Mouse (Mus musculus) stomach, embryonic 16.5 days (tissue): ENCODE results near the gene Mapk8ip3. TPM values are rescaled to one million over a fixed set of nuclear protein-coding genes. Genes with fewer than 3 reads are reported as not detected.

Experiments used
- ATAC-seq: fragments of 200-750 bp; cut with Nextera tagmentation; 2 replicates; pipeline ENCODE4 v1.8.0; 2017; ENCODE audit warnings: moderate number of reproducible peaks, moderate TSS enrichment; ENCODE audit not compliant: insufficient read depth, low FRiP score
- H3K27ac ChIP-seq: fragments of 300-500 bp; sonication (generic); 2 replicates; pipeline ENCODE4 v1.5.1; 2014; ENCODE audit warnings: low read length
- H3K27me3 ChIP-seq: fragments of 300-500 bp; sonication (generic); 2 replicates; pipeline ENCODE4 v1.6.1; 2014; ENCODE audit warnings: low read length, control low read depth, mixed read lengths; ENCODE audit not compliant: control insufficient read depth, insufficient read depth
- H3K36me3 ChIP-seq: fragments of 300-500 bp; sonication (generic); 2 replicates; pipeline ENCODE4 v1.6.1; 2014; ENCODE audit warnings: low read length; ENCODE audit not compliant: control insufficient read depth, insufficient read depth
- H3K4me1 ChIP-seq: fragments of 300-500 bp; sonication (generic); 2 replicates; pipeline ENCODE4 v1.6.1; 2014; ENCODE audit warnings: low read length, control low read depth, mixed read lengths; ENCODE audit not compliant: control insufficient read depth, insufficient read depth
- H3K4me2 ChIP-seq: fragments of 300-500 bp; sonication (generic); 2 replicates; pipeline ENCODE4 v1.6.1; 2014; ENCODE audit warnings: low read depth, low read length, mixed read lengths
- H3K4me3 ChIP-seq: fragments of 300-500 bp; sonication (generic); replicated peaks from 2 replicates; pipeline ENCODE4 v1.5.1; 2014; ENCODE audit warnings: mild to moderate bottlenecking, low read length
- H3K9ac ChIP-seq: fragments of 300-500 bp; sonication (generic); 2 replicates; pipeline ENCODE4 v1.6.1; 2014; ENCODE audit warnings: low read length
- H3K9me3 ChIP-seq: fragments of 300-500 bp; sonication (generic); replicated peaks from 2 replicates; pipeline ENCODE4 v1.6.1; 2016; ENCODE audit warnings: low read length, control low read depth; ENCODE audit not compliant: control insufficient read depth
- WGBS: fragments of 180-500 bp; shearing (Covaris S2); extraction: QIAGEN DNeasy Blood & Tissue Kit; methylation state at CpG from one replicate; pipeline ENCODE4 v1.1.7; 2014; 5-methylcytosine and 5-hydroxymethylcytosine counted together
- polyA plus RNA-seq: library from polyadenylated mRNA; unstranded; fragments of >200 nt; fragmentation: Nextera tagmentation; extraction: Ambion mirVana; gene quantifications from 2 replicates; pipeline ENCODE4 v1.2.1, GENCODE M21; 2015

The Mapk8ip3 gene
- polyA plus RNA-seq, 1 experiment from 2014 or later = 33.4 TPM

DNA sequence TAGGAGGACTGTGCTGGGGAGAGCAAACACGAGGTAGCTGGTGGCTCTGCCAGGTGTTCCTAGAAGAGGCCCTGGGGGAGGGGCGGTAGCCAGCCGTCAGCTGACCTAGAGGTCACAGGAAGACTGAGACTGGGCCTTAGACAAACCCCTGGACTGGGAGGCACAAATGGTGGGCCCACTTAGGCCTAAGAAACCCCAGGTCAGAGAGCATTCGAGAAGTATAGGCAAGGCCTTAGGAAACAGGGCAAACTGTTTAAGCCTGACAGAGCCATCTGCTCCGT, 58.7 kb downstream of the Mapk8ip3 start:
- peak overlapping the region; percentile 44 for H3K4me2 ChIP-seq
- H3K9ac ChIP-seq = peak overlapping the region; percentile 66
- no peaks in the 10 kb centered on the region for H3K36me3 ChIP-seq
- peak overlapping the region; percentile 16 for H3K4me3 ChIP-seq
- no peaks in the 10 kb centered on the region for H3K9me3 ChIP-seq
- ATAC-seq = peak; percentile 73
- peaks cover 6% of the 10 kb centered on the region; the same call in 1 of the 2 replicates for H3K4me1 ChIP-seq
- H3K27ac ChIP-seq = peak overlapping the region; percentile 46
- H3K27me3 ChIP-seq = no peaks in the 10 kb centered on the region
- 16% methylated on average over 5 of the region's 5 CpGs for WGBS

DNA sequence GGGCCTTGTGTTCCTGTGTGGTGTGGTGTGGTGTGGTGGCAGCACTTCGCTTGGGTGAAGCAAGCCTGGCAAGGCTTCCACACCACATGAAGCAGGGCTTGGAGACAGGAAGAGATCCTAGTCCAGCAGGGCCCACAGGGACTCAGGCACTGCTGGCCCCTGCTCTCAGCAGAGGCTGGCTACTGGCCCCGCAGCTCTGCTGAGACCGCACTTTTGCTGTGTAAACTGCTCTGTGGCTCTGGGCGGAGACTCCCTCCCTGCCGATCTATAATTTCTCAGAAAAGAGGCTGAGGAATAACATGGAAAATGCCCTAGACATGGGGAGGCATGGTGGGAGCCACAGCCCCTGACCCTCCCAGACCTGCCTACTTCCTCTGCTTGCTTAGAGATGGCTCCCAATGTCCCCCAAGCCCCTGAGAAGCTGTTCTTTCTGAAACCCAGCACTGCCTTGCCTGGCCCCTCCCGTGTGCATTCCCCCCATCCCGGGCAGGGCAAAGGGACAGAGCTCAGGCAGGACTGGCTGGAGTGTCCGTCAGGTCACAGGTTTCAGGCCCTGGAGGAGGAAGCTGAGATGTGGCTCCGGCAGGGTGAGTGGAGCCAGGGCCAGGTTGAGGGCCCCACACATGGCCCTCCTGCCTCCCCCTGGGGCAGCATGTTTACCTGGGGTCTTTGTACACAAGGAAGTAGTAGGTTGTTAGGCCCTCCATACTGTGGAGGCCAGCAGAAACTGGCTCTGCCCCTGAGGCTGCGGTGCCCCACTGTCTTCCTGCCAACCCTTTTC, 59.3 kb downstream of the Mapk8ip3 start:
- Histone ChIP-seq H3K4me2 (peak overlapping the region; percentile 44), H3K9ac (peak overlapping the region; percentile 66)

GRCm38 (mm10) chr17:24874989-24875388, 61.8 kb downstream of the Mapk8ip3 start:
- WGBS = 78% methylated on average over 8 of the region's 8 CpGs
- Histone ChIP-seq H3K27me3 (no peaks in the 10 kb centered on the region), H3K9ac (no peak overlapping the region), H3K36me3 (no peaks in the 10 kb centered on the region), H3K27ac (no peak overlapping the region), H3K9me3 (no peaks in the 10 kb centered on the region), H3K4me2 (no peak overlapping the region), H3K4me1 (peaks cover 6% of the 10 kb centered on the region; the same call in 1 of the 2 replicates), H3K4me3 (no peak overlapping the region)
- ATAC-seq = no peak

More for the DNA sequence above, 59.3 kb downstream of the Mapk8ip3 start:
- peak; percentile 38 for ATAC-seq
- H3K9me3 ChIP-seq = no peaks in the 10 kb centered on the region
- H3K4me3 ChIP-seq = peak overlapping the region; percentile 16; the same call in 1 of the 2 replicates
- H3K27ac ChIP-seq = peak overlapping the region; percentile 46; the same call in 1 of the 2 replicates
- no peaks in the 10 kb centered on the region for H3K36me3 ChIP-seq
- 33% methylated on average over 10 of the region's 10 CpGs for WGBS
- no peaks in the 10 kb centered on the region for H3K27me3 ChIP-seq
- H3K4me1 ChIP-seq = peaks cover 6% of the 10 kb centered on the region; the same call in 1 of the 2 replicates

- WGBS = 56% methylated on average over 1 of the region's 1 CpGs
- no peaks in the 10 kb centered on the region for H3K27me3 ChIP-seq
- H3K36me3 ChIP-seq = no peaks in the 10 kb centered on the region
- H3K4me1 ChIP-seq = peaks cover 6% of the 10 kb centered on the region; the same call in 1 of the 2 replicates
- H3K27ac ChIP-seq = no peak overlapping the region
- H3K9me3 ChIP-seq = no peaks in the 10 kb centered on the region
- H3K4me3 ChIP-seq = no peak overlapping the region
- ATAC-seq = no peak
- no peak overlapping the region for H3K9ac ChIP-seq
- H3K4me2 ChIP-seq = no peak overlapping the region
These were observed 62.4 kb downstream of the Mapk8ip3 start for GRCm38 (mm10) chr17:24874405-24874745.

- Histone ChIP-seq H3K27me3 (no peaks in the 10 kb centered on the region), H3K36me3 (no peaks in the 10 kb centered on the region), H3K9ac (no peak overlapping the region), H3K4me1 (peaks cover 6% of the 10 kb centered on the region; the same call in 1 of the 2 replicates), H3K4me2 (no peak overlapping the region), H3K9me3 (no peaks in the 10 kb centered on the region), H3K4me3 (no peak overlapping the region), H3K27ac (no peak overlapping the region)
- WGBS = 46% methylated on average over 4 of the region's 4 CpGs
- no peak for ATAC-seq
These were observed 62.9 kb downstream of the Mapk8ip3 start for GRCm38 (mm10) chr17:24873695-24874404.

- Histone ChIP-seq H3K9me3 (no peaks in the 10 kb centered on the region), H3K27me3 (no peaks in the 10 kb centered on the region), H3K9ac (no peak overlapping the region), H3K27ac (no peak overlapping the region), H3K36me3 (no peaks in the 10 kb centered on the region), H3K4me1 (no peaks in the 10 kb centered on the region), H3K4me3 (no peak overlapping the region), H3K4me2 (no peak overlapping the region)
- ATAC-seq = no peak
- WGBS = 90% methylated on average over 10 of the region's 10 CpGs
These were observed 68.9 kb downstream of the Mapk8ip3 start for GRCm38 (mm10) chr17:24867914-24868313.

GRCm38 (mm10) chr17:24865776-24866175, 71.0 kb downstream of the Mapk8ip3 start, which contains the start of gene Igfals:
Gene Igfals, plus strand, starts transcription at chr17:24865997.
- WGBS = 87% methylated on average over 8 of the region's 8 CpGs

DNA sequence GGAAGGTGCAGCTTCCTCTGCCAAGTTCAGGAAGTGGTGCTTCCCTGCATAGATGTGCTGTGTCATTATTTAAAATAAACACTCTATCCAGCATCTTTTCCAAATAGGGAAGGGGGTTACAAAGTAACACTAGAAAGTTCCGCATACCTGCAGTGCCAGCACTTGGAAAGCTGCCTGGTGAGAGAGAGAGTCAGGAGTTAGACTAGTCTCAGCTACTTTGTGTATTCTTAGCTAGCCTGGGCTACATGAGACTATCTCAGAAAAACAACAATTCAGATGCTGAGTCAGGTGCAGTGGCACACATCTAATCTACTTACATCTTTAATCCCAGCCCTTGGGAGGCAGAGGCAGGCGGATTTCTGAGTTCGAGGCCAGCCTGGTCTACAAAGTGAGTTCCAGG, 75.0 kb downstream of the Mapk8ip3 start:
- ATAC-seq = no peak
- Histone ChIP-seq H3K36me3 (peaks cover 7% of the 10 kb centered on the region; the same call in 1 of the 2 replicates), H3K4me3 (no peak overlapping the region), H3K9ac (no peak overlapping the region), H3K27ac (no peak overlapping the region), H3K4me2 (no peak overlapping the region), H3K9me3 (no peaks in the 10 kb centered on the region), H3K4me1 (no peaks in the 10 kb centered on the region), H3K27me3 (no peaks in the 10 kb centered on the region)
- WGBS = 94% methylated on average over 3 of the region's 3 CpGs

More at GRCm38 (mm10) chr17:24865776-24866175, 71.0 kb downstream of the Mapk8ip3 start, which contains the start of gene Igfals:
- Histone ChIP-seq H3K36me3 (peaks cover 7% of the 10 kb centered on the region; the same call in 1 of the 2 replicates), H3K4me2 (no peak within 1 kb of the TSS), H3K27me3 (no peaks in the 10 kb centered on the region), H3K4me1 (no peaks in the 10 kb centered on the region), H3K27ac (no peak within 1 kb of the TSS), H3K9me3 (no peaks in the 10 kb centered on the region), H3K4me3 (no peak within 1 kb of the TSS), H3K9ac (no peak within 1 kb of the TSS)
- no peak for ATAC-seq

DNA sequence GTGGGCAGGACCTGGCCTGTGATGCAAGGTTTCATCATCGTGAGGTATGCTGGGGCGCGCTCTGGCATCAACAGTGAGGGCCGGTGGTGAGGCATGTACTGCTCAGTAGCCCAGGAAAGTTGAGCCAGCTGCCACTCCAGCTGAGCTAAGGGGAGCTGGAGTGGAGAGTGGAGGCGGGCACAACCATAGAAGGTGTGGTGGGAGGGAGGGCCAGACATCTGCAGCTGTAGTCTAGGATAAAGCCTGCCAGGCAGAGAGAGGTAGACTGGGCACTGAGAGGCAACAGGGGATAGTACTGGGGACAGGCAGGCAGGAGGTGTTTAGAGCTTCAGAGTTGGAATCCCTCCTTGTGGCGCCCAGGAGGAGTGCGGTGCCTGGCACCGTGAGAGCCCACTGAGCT, 76.7 kb downstream of the Mapk8ip3 start:
- H3K4me3 ChIP-seq = no peak overlapping the region
- H3K4me1 ChIP-seq = no peaks in the 10 kb centered on the region
- H3K27me3 ChIP-seq = no peaks in the 10 kb centered on the region
- peaks cover 7% of the 10 kb centered on the region; the same call in 1 of the 2 replicates for H3K36me3 ChIP-seq
- no peak overlapping the region for H3K27ac ChIP-seq
- H3K9me3 ChIP-seq = no peaks in the 10 kb centered on the region
- ATAC-seq = no peak
- no peak overlapping the region for H3K4me2 ChIP-seq
- H3K9ac ChIP-seq = no peak overlapping the region
- WGBS = 92% methylated on average over 8 of the region's 8 CpGs
